Mouse (Mus musculus) ES-Bruce4 (cell line): ENCODE results near the gene Garem2.

Experiments
- CTCF ChIP-seq: IDR thresholded peaks from one replicate; pipeline ENCODE4 v1.8.1; 2011; ENCODE audit warnings: low read depth, low read length
- POLR2A ChIP-seq: IDR thresholded peaks from one replicate; pipeline ENCODE4 v1.8.1; 2011; ENCODE audit warnings: low read length; ENCODE audit not compliant: insufficient read depth

DNA sequence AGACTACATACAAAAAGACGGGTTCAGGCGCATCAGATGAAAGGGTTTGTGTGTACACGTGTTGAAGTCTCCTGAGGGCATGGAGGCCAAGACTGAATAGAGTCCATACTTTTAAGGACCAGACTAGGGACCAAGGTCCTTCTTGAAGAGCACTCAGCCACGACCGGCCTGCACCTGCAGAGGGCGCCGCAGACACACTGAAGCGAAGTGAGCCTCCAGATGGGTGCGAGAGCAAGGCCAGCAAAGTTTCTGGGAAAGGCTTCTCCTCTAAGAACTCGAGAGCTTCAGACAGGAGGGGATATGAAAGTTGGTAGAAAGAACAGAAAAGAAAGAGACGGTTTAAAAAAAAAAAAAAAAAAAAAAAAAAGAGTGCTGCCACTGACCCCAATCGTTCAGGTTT lies 622 bp upstream of the Garem2 start:
- TF ChIP-seq POLR2A (no peak), CTCF (peak; percentile 98)
